Mouse (Mus musculus): ENCODE results near the gene Fam222b.
"Not testable (repeated sequence)": the region's sequence is repeated elsewhere in the genome, so short reads cannot be mapped to it uniquely, and the experiment has no call there.

DNA sequence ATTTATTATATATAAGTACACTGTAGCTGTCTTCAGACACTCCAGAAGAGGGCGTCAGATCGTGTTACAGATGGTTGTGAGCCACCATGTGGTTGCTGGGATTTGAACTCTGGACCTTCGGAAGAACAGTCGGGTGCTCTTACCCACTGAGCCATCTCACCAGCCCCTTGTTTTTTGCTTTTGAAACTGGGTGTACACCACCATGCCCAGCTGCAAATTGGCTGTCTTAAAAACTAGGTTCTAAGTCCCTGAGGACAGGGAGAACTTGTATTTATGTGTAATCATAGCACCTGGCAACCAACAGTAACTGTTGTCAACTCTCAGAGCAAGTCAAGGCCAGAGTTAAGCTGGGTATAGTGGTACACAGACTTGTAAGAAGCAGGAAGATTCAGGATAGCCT is 45.8 kb upstream of the Fam222b start:
- TF ChIP-seq CTCF (IDR thresholded peaks at IDR 0.05; ENCODE audit: borderline replicate concordance, extremely low read depth, insufficient read depth, insufficient read length); POLR2A (IDR thresholded peaks at IDR 0.05; ENCODE audit: borderline replicate concordance, extremely low read depth, insufficient read depth, insufficient read length, poor library complexity, severe bottlenecking): not testable (repeated sequence)
